Mouse (Mus musculus) midbrain, postnatal 0 days (tissue): Measurements from ENCODE around the gene Slamf6. TPM values are rescaled to one million over a fixed set of nuclear protein-coding genes. Genes with fewer than 3 reads are reported as not detected.

Experiments used
- ATAC-seq: fragments of 200-750 bp; cut with Nextera tagmentation; 2 replicates; pipeline ENCODE4 v1.8.0; 2017; ENCODE audit warnings: moderate number of reproducible peaks, mild to moderate bottlenecking, moderate TSS enrichment, moderate library complexity; ENCODE audit not compliant: low FRiP score
- DNase-seq: peaks from one replicate; pipeline ENCODE4 v3.0.0-alpha.2; 2015; ENCODE audit warnings: low spot score
- H3K27ac ChIP-seq: fragments of 300-500 bp; sonication (generic); 2 replicates; pipeline ENCODE4 v1.5.1; 2014; ENCODE audit warnings: low read depth, mild to moderate bottlenecking, low read length, mixed read lengths
- H3K27me3 ChIP-seq: fragments of 300-500 bp; sonication (generic); 2 replicates; pipeline ENCODE4 v1.6.1; 2014; ENCODE audit warnings: low read length, control low read depth, mixed read lengths; ENCODE audit not compliant: insufficient read depth
- H3K36me3 ChIP-seq: fragments of 300-500 bp; sonication (generic); 2 replicates; pipeline ENCODE4 v1.6.1; 2014; ENCODE audit warnings: low read length, control low read depth, mixed read lengths; ENCODE audit not compliant: insufficient read depth
- H3K4me1 ChIP-seq: fragments of 300-500 bp; sonication (generic); 2 replicates; pipeline ENCODE4 v1.6.1; 2014; ENCODE audit warnings: mild to moderate bottlenecking, control low read depth, antibody characterized with exemption, low read length, mixed read lengths; ENCODE audit not compliant: insufficient read depth
- H3K4me2 ChIP-seq: fragments of 300-500 bp; sonication (generic); 2 replicates; pipeline ENCODE4 v1.6.1; 2014; ENCODE audit warnings: low read depth, mild to moderate bottlenecking, low read length, mixed read lengths; ENCODE audit not compliant: poor library complexity, severe bottlenecking
- H3K4me3 ChIP-seq: fragments of 300-500 bp; sonication (generic); 2 replicates; pipeline ENCODE4 v1.5.1; 2014; ENCODE audit warnings: low read depth, mild to moderate bottlenecking, low read length, moderate library complexity
- H3K9ac ChIP-seq: fragments of 300-500 bp; sonication (generic); replicated peaks from 2 replicates; pipeline ENCODE4 v1.6.1; 2014; ENCODE audit warnings: mild to moderate bottlenecking, low read length, moderate library complexity, mixed read lengths; ENCODE audit not compliant: poor library complexity, severe bottlenecking
- H3K9me3 ChIP-seq: fragments of 300-500 bp; sonication (generic); 2 replicates; pipeline ENCODE4 v1.6.1; 2016; ENCODE audit warnings: low read length, control low read depth
- CTCF ChIP-seq: IDR thresholded peaks from 2 replicates; pipeline ENCODE4 v1.5.1; 2016; ENCODE audit warnings: antibody characterized with exemption, mild to moderate bottlenecking
- WGBS: fragments of 180-500 bp; shearing (Covaris S2); extraction: QIAGEN DNeasy Blood & Tissue Kit; methylation state at CpG from one replicate; pipeline ENCODE4 v1.1.7; 2014; 5-methylcytosine and 5-hydroxymethylcytosine counted together
- polyA plus RNA-seq: library from polyadenylated mRNA; unstranded; fragments of >200 nt; fragmentation: Nextera tagmentation; extraction: Ambion mirVana; gene quantifications from 2 replicates; pipeline ENCODE4 v1.2.1, GENCODE M21; 2015
- total RNA-seq: library from RNA; depleted of rRNA; stranded (reverse); fragments of >200 nt; gene quantifications from 2 replicates; pipeline ENCODE4 v1.2.3, GENCODE M21; 2014

The Slamf6 gene
- total and polyA plus RNA-seq, 2 experiments from 2014 or later: 0.10 TPM; not detected in 1

- DNase-seq (no peak), ATAC-seq (no peak)
- H3K4me1 ChIP-seq: no peaks in the 10 kb centered on the region
- TF ChIP-seq CTCF: no peak
- H3K4me3 ChIP-seq: no peak overlapping the region
- no peaks in the 10 kb centered on the region for H3K36me3 ChIP-seq
- no peaks in the 10 kb centered on the region for H3K9me3 ChIP-seq
- H3K27me3 ChIP-seq: no peaks in the 10 kb centered on the region
- H3K27ac ChIP-seq: no peak overlapping the region
- H3K9ac ChIP-seq: no peak overlapping the region
- 88% methylated on average over 12 of the region's 12 CpGs for WGBS
- no peak overlapping the region for H3K4me2 ChIP-seq
Observed at GRCm38 (mm10) chr1:171918136-171918920, 1.0 kb downstream of the Slamf6 start.

DNA sequence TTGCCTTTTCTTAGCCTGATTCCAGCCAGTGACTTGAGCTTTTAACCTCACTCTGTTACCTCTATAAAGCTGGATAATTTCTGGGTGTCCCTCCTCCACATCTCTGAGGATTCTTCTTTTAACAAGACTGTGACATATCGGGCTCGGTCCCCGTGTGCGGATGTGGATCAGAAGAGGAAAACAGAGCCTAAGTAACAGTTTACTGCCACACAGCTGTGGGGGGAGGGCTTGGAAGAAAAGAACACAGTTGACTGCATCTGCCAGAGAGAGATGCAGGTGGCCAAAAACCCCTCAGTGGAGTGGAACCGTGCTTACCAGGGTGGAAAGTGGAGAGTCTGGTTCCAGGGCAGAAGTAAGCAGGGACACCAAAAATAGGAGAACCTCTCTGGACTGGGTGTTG lies 1.9 kb downstream of the Slamf6 start:
- H3K27ac ChIP-seq: no peak overlapping the region
- no peaks in the 10 kb centered on the region for H3K4me1 ChIP-seq
- H3K9me3 ChIP-seq: no peaks in the 10 kb centered on the region
- H3K4me3 ChIP-seq: no peak overlapping the region
- no peak overlapping the region for H3K9ac ChIP-seq
- no peaks in the 10 kb centered on the region for H3K36me3 ChIP-seq
- H3K4me2 ChIP-seq: no peak overlapping the region
- WGBS: 77% methylated on average over 5 of the region's 5 CpGs
- no peaks in the 10 kb centered on the region for H3K27me3 ChIP-seq
- DNase-seq (no peak), ATAC-seq (no peak)
- no peak for TF ChIP-seq CTCF

GRCm38 (mm10) chr1:171919901-171920510 lies 2.7 kb downstream of the Slamf6 start:
- Histone ChIP-seq H3K9ac (no peak overlapping the region), H3K36me3 (no peaks in the 10 kb centered on the region)
- 85% methylated on average over 6 of the region's 6 CpGs for whole genome bisulfite sequencing

DNA sequence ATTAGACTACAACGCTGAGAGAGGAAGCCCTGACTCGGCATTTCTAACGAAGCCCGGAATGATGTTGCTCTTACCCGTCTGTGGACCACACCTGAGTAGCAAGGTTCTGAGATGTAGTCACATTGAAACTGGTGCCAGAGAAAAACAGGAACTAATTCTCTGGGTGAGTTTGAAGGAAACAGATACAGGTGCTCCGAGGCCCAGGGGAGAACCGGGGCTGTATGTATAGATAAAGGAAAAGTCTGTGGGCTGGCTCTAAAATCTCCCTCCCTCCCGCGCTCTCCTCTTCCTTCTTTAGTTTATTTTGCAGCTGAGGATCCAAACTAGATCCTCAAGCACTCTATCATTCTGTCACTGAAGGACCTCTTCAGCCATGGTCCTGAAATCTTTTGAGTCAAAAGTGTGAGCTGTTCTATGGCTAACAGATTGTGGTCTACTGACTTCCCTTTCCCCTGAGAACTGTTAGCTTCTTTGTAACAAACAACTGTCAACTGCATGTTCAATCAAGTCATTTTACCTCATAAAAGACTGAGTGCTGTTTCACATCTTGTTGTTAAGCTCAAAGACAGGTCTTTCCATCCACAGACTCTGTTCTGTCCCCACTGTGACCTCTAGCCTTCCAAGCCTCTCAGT lies 3.8 kb downstream of the Slamf6 start:
- H3K4me2 ChIP-seq: no peak overlapping the region
- H3K27me3 ChIP-seq: no peaks in the 10 kb centered on the region
- H3K4me3 ChIP-seq: no peak overlapping the region
- no peak for TF ChIP-seq CTCF
- DNase-seq (no peak), ATAC-seq (no peak)
- no peaks in the 10 kb centered on the region for H3K9me3 ChIP-seq
- H3K27ac ChIP-seq: no peak overlapping the region
- H3K4me1 ChIP-seq: no peaks in the 10 kb centered on the region
- WGBS: 94% methylated on average over 9 of the region's 9 CpGs
- H3K9ac ChIP-seq: no peak overlapping the region
- H3K36me3 ChIP-seq: no peaks in the 10 kb centered on the region

More at GRCm38 (mm10) chr1:171919901-171920510, 2.7 kb downstream of the Slamf6 start:
- Histone ChIP-seq H3K4me3 (no peak overlapping the region), H3K27me3 (no peaks in the 10 kb centered on the region), H3K4me1 (no peaks in the 10 kb centered on the region), H3K9me3 (no peaks in the 10 kb centered on the region), H3K27ac (no peak overlapping the region), H3K4me2 (no peak overlapping the region)
- TF ChIP-seq CTCF: no peak
- no peak for DNase-seq
- ATAC-seq: no peak

GRCm38 (mm10) chr1:171921641-171922040 lies 4.3 kb downstream of the Slamf6 start:
- no peak overlapping the region for H3K4me2 ChIP-seq
- H3K9me3 ChIP-seq: no peaks in the 10 kb centered on the region
- no peak for TF ChIP-seq CTCF
- no peak overlapping the region for H3K27ac ChIP-seq
- ATAC-seq (no peak), DNase-seq (no peak)
- H3K4me3 ChIP-seq: no peak overlapping the region
- H3K27me3 ChIP-seq: no peaks in the 10 kb centered on the region
- no peaks in the 10 kb centered on the region for H3K4me1 ChIP-seq
- 88% methylated on average over 2 of the region's 2 CpGs for WGBS
- no peak overlapping the region for H3K9ac ChIP-seq
- H3K36me3 ChIP-seq: no peaks in the 10 kb centered on the region

DNA sequence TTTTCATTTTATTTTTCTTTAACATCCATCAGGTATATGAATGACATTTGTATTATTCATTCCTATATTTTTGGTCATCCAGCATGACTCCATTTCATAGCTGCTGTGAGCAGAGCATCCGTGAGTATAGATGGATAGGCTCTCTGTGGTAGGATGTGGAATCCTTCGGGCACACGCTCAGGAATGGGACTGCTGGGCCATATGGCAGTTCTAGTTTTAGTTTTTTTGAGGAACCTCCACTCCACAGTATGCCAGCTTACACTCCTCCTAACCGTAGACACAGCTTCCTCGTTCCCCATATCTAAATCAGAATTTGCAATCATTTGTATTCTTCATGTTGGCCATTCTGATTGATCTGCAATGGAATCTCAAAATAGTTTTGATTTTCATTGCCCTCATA lies 5.5 kb downstream of the Slamf6 start:
- Histone ChIP-seq H3K36me3 (no peaks in the 10 kb centered on the region), H3K9ac (no peak overlapping the region), H3K27ac (no peak overlapping the region), H3K9me3 (no peaks in the 10 kb centered on the region), H3K4me3 (no peak overlapping the region), H3K27me3 (no peaks in the 10 kb centered on the region), H3K4me2 (no peak overlapping the region), H3K4me1 (no peaks in the 10 kb centered on the region)
- TF ChIP-seq CTCF: no peak
- DNase-seq (no peak), ATAC-seq (no peak)
- WGBS: 93% methylated on average over 5 of the region's 5 CpGs
